Mouse (Mus musculus) megakaryocyte, embryonic 14.5 days (primary cell): Measurements from ENCODE around the gene Tmem255b.

Experiments used
- FLI1 ChIP-seq: IDR thresholded peaks from 2 replicates; pipeline ENCODE4 v1.6.1; 2012; ENCODE audit warnings: low read length, inconsistent platforms, mixed read lengths
- GATA1 ChIP-seq: IDR thresholded peaks from 3 replicates; pipeline ENCODE4 v1.6.1; 2012; ENCODE audit warnings: mixed read lengths, low read length, inconsistent platforms, borderline replicate concordance

DNA sequence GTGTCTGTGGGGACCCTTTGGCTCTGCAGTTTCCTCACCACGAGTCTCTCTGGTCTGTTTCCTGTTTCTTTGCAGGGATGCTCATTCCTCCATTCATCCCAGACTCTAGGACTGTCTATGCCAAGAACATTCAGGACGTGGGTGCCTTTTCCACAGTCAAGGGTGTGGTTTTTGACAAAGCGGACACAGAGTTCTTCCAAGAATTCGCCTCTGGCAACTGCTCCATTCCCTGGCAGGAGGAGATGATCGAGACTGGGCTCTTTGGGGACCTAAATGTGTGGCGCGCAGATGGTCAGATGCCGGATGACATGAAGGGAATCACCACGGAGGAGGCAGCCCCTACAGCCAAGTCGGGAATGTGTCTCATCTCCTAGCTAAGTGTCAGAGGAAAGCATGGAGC, 19.1 kb upstream of the Tmem255b start:
- TF ChIP-seq GATA1 (no peak), FLI1 (no peak)
